Mouse (Mus musculus) bone marrow macrophage, adult 2 months (primary cell): ENCODE measurements around the gene Ccl8. TPM values are rescaled to one million over a fixed set of nuclear protein-coding genes. Genes with fewer than 3 reads are reported as not detected.

Experiments used
- H3K27ac ChIP-seq: 2 replicates; pipeline ENCODE4 v1.5.1; 2012; ENCODE audit warnings: low read depth, low read length; ENCODE audit not compliant: insufficient read depth
- H3K4me1 ChIP-seq: 2 replicates; pipeline ENCODE4 v1.6.1; 2012; ENCODE audit warnings: low read length; ENCODE audit not compliant: control insufficient read depth, insufficient read depth
- H3K4me3 ChIP-seq: 2 replicates; pipeline ENCODE4 v1.5.1; 2012; ENCODE audit warnings: mild to moderate bottlenecking, low read length, moderate library complexity; ENCODE audit not compliant: insufficient read depth
- CTCF ChIP-seq: IDR thresholded peaks from 2 replicates; pipeline ENCODE4 v1.5.1; 2012; ENCODE audit warnings: low read depth, mild to moderate bottlenecking, low read length, moderate library complexity
- POLR2A ChIP-seq: IDR thresholded peaks from 2 replicates; pipeline ENCODE4 v1.6.1; 2012; ENCODE audit warnings: mild to moderate bottlenecking, low read depth, low read length, borderline replicate concordance
- polyA plus RNA-seq: library from polyadenylated mRNA; stranded (reverse); fragments of >200 nt; gene quantifications from 2 replicates; pipeline ENCODE4 v1.2.4, GENCODE M21; 2012; ENCODE audit not compliant: missing spikeins, insufficient read depth, insufficient read length

The Ccl8 gene
- polyA plus RNA-seq, 1 experiment, result 1.9 TPM

GRCm38 (mm10) chr11:82159126-82159525, 44.1 kb downstream of the Ccl8 start:
- H3K4me1 ChIP-seq, result no peaks in the 10 kb centered on the region
- TF ChIP-seq POLR2A (no peak), CTCF (no peak)
- no peak overlapping the region for H3K27ac ChIP-seq
- H3K4me3 ChIP-seq, result no peak overlapping the region

GRCm38 (mm10) chr11:82163285-82163684, 48.3 kb downstream of the Ccl8 start:
- Histone ChIP-seq H3K27ac (no peak overlapping the region), H3K4me3 (no peak overlapping the region), H3K4me1 (peaks cover 2% of the 10 kb centered on the region; the same call in 1 of the 2 replicates)
- TF ChIP-seq CTCF, result no peak
- TF ChIP-seq POLR2A, result no peak

Other genes with a start within 250 kb of the Ccl8 start
- gene Asic2, start 146.7 kb upstream of the Ccl8 start, polyA plus RNA-seq, result not detected in 2 replicates
- gene Ccl2, start 79.6 kb upstream of the Ccl8 start, polyA plus RNA-seq, result 4.0 and 4.7 TPM in 2 replicates
- not detected in 2 replicates for gene Gm17268, start 76.6 kb upstream of the Ccl8 start, polyA plus RNA-seq
- gene Ccl7, start 69.5 kb upstream of the Ccl8 start, polyA plus RNA-seq, result 1.9 and 2.0 TPM in 2 replicates
- not detected in 2 replicates for gene Ccl11, start 57.4 kb upstream of the Ccl8 start, polyA plus RNA-seq
- 1.1 and 1.7 TPM in 2 replicates for gene Ccl12, start 13.3 kb upstream of the Ccl8 start, polyA plus RNA-seq
- gene Ccl1, start 190.5 kb downstream of the Ccl8 start, polyA plus RNA-seq, result not detected in 2 replicates